In genomic region chr7:19359892-19360641, GRCm38 (mm10) we compare ENCODE assay signal across 7 mouse cellular contexts. TPM values are rescaled to one million over a fixed set of nuclear protein-coding genes. Genes with fewer than 3 reads are reported as not detected.
DNase-seq lines count a peak whose midpoint lies in the region; ATAC-seq lines count a peak whose summit lies in the region.

No protein-coding gene starts in this region.

- peak overlapping the region; percentile 85 for H3K4me2 ChIP-seq in hindbrain, embryonic 14.5 days (replicated peaks)

- ATAC-seq in common myeloid progenitor, adult 5-6 weeks (replicated peaks; ENCODE audit: low read depth, poor library complexity, severe bottlenecking): peak; percentile 60
- ATAC-seq in hindbrain, embryonic 14.5 days (ENCODE audit: low FRiP score): peak; percentile 69

- no peak overlapping the region; the same call in 1 of the 2 replicates for H3K27ac ChIP-seq in hindbrain, embryonic 14.5 days

- peak overlapping the region; percentile 72 for H3K9ac ChIP-seq in hindbrain, embryonic 14.5 days

- no peaks in the 10 kb centered on the region for H3K9me3 ChIP-seq in hindbrain, embryonic 14.5 days (ENCODE audit: control insufficient read depth, low read length)

- H3K36me3 ChIP-seq in hindbrain, embryonic 14.5 days (replicated peaks; ENCODE audit: control insufficient read depth, insufficient read depth): peaks cover 14% of the 10 kb centered on the region; the same call in 1 of the 2 replicates

- H3K4me1 ChIP-seq in hindbrain, embryonic 14.5 days (replicated peaks; ENCODE audit: control insufficient read depth, insufficient read depth, low read length): peaks cover 20% of the 10 kb centered on the region; the same call in 1 of the 2 replicates

- H3K27me3 ChIP-seq in hindbrain, embryonic 14.5 days (ENCODE audit: control insufficient read depth, insufficient read depth, low read length): no peaks in the 10 kb centered on the region

- under 1% methylated on average over 45 of the region's 45 CpGs for WGBS in hindbrain, embryonic 14.5 days

- peak; percentile 89 for DNase-seq in adrenal gland, adult 2 months
- DNase-seq in frontal cortex, postnatal 36 days (ENCODE audit: low spot score in 2 of 2): peak; percentile 69 to 78
- DNase-seq in hindbrain, embryonic 14.5 days (ENCODE audit: low spot score): peak; percentile 54
- DNase-seq in left cerebral cortex, adult 18-20 months (ENCODE audit: low spot score in 2 of 2): peak; percentile 67 to 70
- peak; percentile 79 to 84 for DNase-seq in lung, postnatal 4 days
- DNase-seq in right cerebral cortex, postnatal 36 days (ENCODE audit: low spot score in 2 of 2): peak; percentile 68 to 72

- H3K4me3 ChIP-seq in hindbrain, embryonic 14.5 days (replicated peaks; ENCODE audit: low read length): peak overlapping the region; percentile 72

RNA-seq across cellular contexts. Expression of gene Ppp1r13l, which starts 0.5 kb away (rescaled TPM):
- total RNA-seq in adrenal gland, adult 2 months (2021): 1 to 10 TPM; 6.5 to 8.3 TPM
- 16.9 and 20.2 TPM in 2 replicates for polyA plus RNA-seq in adrenal gland, adult 2 months (2012; rRNA removed)
- total RNA-seq in common myeloid progenitor, adult 5-6 weeks (2017): 0.82 and 0.96 TPM in 2 replicates
- 2.4 and 2.6 TPM in 2 replicates for polyA plus RNA-seq in hindbrain, embryonic 14.5 days (2014; fragmentation: Nextera tagmentation; extraction: Ambion mirVana)
- 1 to 10 TPM; 8.2 to 9.6 TPM for total RNA-seq in left cerebral cortex, adult 18-20 months (2021)

RNA-seq across cellular contexts. Expression of gene Cd3eap, which starts 0.8 kb away (rescaled TPM):
- total RNA-seq in adrenal gland, adult 2 months (2021): 10 to 100 TPM; 13.2 to 13.3 TPM
- polyA plus RNA-seq in adrenal gland, adult 2 months (2012; rRNA removed): 12.3 and 21.5 TPM in 2 replicates
- total RNA-seq in common myeloid progenitor, adult 5-6 weeks (2017): 23.2 and 27.6 TPM in 2 replicates
- 17.0 TPM in 2 replicates for polyA plus RNA-seq in hindbrain, embryonic 14.5 days (2014; fragmentation: Nextera tagmentation; extraction: Ambion mirVana)
- 10 to 100 TPM; 17.1 to 18.1 TPM for total RNA-seq in left cerebral cortex, adult 18-20 months (2021)

RNA-seq across cellular contexts. Expression of gene Ercc1, which starts 15.5 kb away (rescaled TPM):
- 10 to 100 TPM; 36.5 to 40.8 TPM for total RNA-seq in adrenal gland, adult 2 months (2021)
- polyA plus RNA-seq in adrenal gland, adult 2 months (2012; rRNA removed): 36.3 and 37.8 TPM in 2 replicates
- total RNA-seq in common myeloid progenitor, adult 5-6 weeks (2017): 17.1 and 18.9 TPM in 2 replicates
- polyA plus RNA-seq in hindbrain, embryonic 14.5 days (2014; fragmentation: Nextera tagmentation; extraction: Ambion mirVana): 82.6 and 86.1 TPM in 2 replicates
- total RNA-seq in left cerebral cortex, adult 18-20 months (2021): 10 to 100 TPM; 39.1 to 45.2 TPM

RNA-seq across cellular contexts. Expression of gene Ercc2, which starts 21.7 kb away (rescaled TPM):
- 10 to 100 TPM; 21.7 to 25.5 TPM for total RNA-seq in adrenal gland, adult 2 months (2021)
- polyA plus RNA-seq in adrenal gland, adult 2 months (2012; rRNA removed): 92.3 and 94.7 TPM in 2 replicates
- total RNA-seq in common myeloid progenitor, adult 5-6 weeks (2017): 25.8 and 30.3 TPM in 2 replicates
- 15.6 and 16.5 TPM in 2 replicates for polyA plus RNA-seq in hindbrain, embryonic 14.5 days (2014; fragmentation: Nextera tagmentation; extraction: Ambion mirVana)
- 10 to 100 TPM; 32.2 to 36.4 TPM for total RNA-seq in left cerebral cortex, adult 18-20 months (2021)

RNA-seq across cellular contexts. Expression of gene Klc3, which starts 43.8 kb away (rescaled TPM):
- total RNA-seq in adrenal gland, adult 2 months (2021): 1 to 10 TPM in 1 of 2 experiments, under 1 TPM in 1; 0.98 to 5.2 TPM
- 1.3 and 3.7 TPM in 2 replicates for polyA plus RNA-seq in adrenal gland, adult 2 months (2012; rRNA removed)
- total RNA-seq in common myeloid progenitor, adult 5-6 weeks (2017): not detected in 2 replicates
- 0.78 and 1.1 TPM in 2 replicates for polyA plus RNA-seq in hindbrain, embryonic 14.5 days (2014; fragmentation: Nextera tagmentation; extraction: Ambion mirVana)
- 1 to 10 TPM; 3.5 to 4.3 TPM for total RNA-seq in left cerebral cortex, adult 18-20 months (2021)
